Mouse (Mus musculus) ovary, adult 2 months (tissue): ENCODE data around the gene Tap2. TPM values are rescaled to one million over a fixed set of nuclear protein-coding genes. Genes with fewer than 3 reads are reported as not detected.

Experiments
- polyA plus RNA-seq: library from polyadenylated mRNA; depleted of rRNA; stranded (reverse); fragments of >200 nt; gene quantifications from 2 replicates; pipeline ENCODE4 v1.2.3, GENCODE M21; 2012; rRNA removed

Tap2 gene
- polyA plus RNA-seq, result 45.6 and 51.9 TPM in 2 replicates

GRCm38 (mm10) chr17:34203444-34203843 is at the start of gene Tap2:
Gene Tap2, plus strand, starts transcription at chr17:34203527.

GRCm38 (mm10) chr17:34187261-34187916 is 15.9 kb upstream of the Tap2 start, which contains the start of the genes Tap1 and Psmb9:
Gene Tap1, plus strand, starts transcription at chr17:34187553.
Gene Psmb9, minus strand, starts transcription at chr17:34187764.

GRCm38 (mm10) chr17:34196941-34197894 is 6.1 kb upstream of the Tap2 start, which contains the start of gene Psmb8:
Gene Psmb8, plus strand, starts transcription at chr17:34197721.

DNA sequence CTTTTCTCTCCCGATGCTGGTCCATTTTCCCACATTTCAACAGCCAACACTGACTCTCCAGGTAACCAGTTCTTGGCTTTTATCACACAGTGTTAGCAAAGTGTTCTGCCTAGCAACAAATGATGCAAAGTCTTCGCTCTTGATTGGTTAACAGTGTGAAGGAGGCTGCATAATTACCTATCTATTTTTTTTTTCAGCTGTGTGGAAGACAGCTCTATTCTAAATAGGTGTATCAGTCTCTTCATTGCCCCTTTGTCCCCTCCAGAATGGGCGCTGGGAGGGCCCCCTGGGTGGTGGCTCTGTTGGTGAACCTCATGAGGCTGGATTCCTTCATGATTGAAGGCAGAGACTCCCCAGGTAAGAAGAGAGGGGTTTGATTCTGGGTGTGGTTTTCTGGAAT is 35.4 kb downstream of the Tap2 start, which contains the start of gene H2-Ob:
TSS of gene H2-Ob (plus strand) at position 198 of the 400 bp plus-strand sequence.

DNA sequence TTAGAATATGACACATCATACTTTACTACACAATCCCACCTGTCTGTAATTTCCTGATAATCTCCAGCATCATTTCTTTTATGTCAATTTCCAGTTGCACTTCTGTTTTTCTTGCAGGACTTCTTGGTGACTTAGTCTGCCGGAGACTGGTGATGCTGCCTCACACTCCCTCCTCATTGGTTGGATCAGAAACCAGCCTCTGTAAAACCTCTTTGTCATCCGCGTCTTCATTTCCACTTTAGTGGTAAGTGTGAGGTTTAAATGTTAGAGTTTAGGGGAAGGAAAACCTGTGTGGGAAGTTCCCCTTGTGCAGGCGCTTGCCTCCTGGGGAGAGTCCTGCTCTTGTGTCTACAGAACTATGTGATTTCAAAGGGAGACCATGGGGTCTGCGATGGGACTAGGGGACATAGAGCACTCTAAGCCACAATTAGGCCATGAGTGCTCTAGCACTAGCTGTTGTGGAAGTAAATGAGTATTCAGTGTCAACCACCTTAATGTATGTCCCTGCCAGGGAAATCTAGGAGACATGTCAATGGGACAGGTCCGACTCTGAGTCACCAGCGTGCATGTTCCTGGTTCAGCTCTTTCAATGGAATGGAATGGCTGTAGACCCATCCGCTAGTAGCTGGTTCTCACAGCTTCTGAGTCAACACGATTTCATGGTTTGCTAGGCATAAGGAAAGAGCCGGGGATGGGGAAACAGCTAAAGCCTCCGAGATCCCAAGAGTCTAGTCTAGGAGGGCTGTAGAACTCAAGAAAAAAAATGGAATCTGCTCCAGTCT is 54.5 kb downstream of the Tap2 start, which contains the start of gene H2-Ab1:
TSS of gene H2-Ab1 (plus strand) at position 96 of the 782 bp plus-strand sequence.

Other genes with a start within 250 kb of the Tap2 start
- 65.4 and 80.8 TPM in 2 replicates for gene Vps52, start 247.7 kb upstream of the Tap2 start, polyA plus RNA-seq
- gene Rps18, start 247.5 kb upstream of the Tap2 start, polyA plus RNA-seq, result 733 and 1,224 TPM in 2 replicates
- 968 and 1,399 TPM in 2 replicates for gene H2-K1, start 203.2 kb upstream of the Tap2 start, polyA plus RNA-seq
- gene Ring1, start 178.8 kb upstream of the Tap2 start, polyA plus RNA-seq, result 133 and 190 TPM in 2 replicates
- gene H2-Ke6, start 175.5 kb upstream of the Tap2 start, polyA plus RNA-seq, result 161 and 192 TPM in 2 replicates
- 301 and 303 TPM in 2 replicates for gene Slc39a7, start 171.8 kb upstream of the Tap2 start, polyA plus RNA-seq
- gene Rxrb, start 171.7 kb upstream of the Tap2 start, polyA plus RNA-seq, result 85.3 and 124 TPM in 2 replicates
- 1.5 and 2.2 TPM in 2 replicates for gene Col11a2, start 164.1 kb upstream of the Tap2 start, polyA plus RNA-seq
- 4.3 and 5.2 TPM in 2 replicates for gene H2-Oa, start 111.2 kb upstream of the Tap2 start, polyA plus RNA-seq
- 27.4 and 34.5 TPM in 2 replicates for gene H2-DMa, start 84.0 kb upstream of the Tap2 start, polyA plus RNA-seq
- gene Brd2, start 80.9 kb upstream of the Tap2 start, polyA plus RNA-seq, result 98.9 and 139 TPM in 2 replicates
- gene H2-DMb2, start 60.2 kb upstream of the Tap2 start, polyA plus RNA-seq, result 4.9 and 5.2 TPM in 2 replicates
- 37.1 and 46.2 TPM in 2 replicates for gene H2-DMb1, start 50.5 kb upstream of the Tap2 start, polyA plus RNA-seq
- gene Tap1, start 16.0 kb upstream of the Tap2 start, polyA plus RNA-seq, result 31.1 and 34.5 TPM in 2 replicates
- gene Psmb9, start 15.8 kb upstream of the Tap2 start, polyA plus RNA-seq, result 33.5 and 45.8 TPM in 2 replicates
- 53.0 and 66.5 TPM in 2 replicates for gene Psmb8, start 5.8 kb upstream of the Tap2 start, polyA plus RNA-seq
- gene H2-Ob, start 35.4 kb downstream of the Tap2 start, polyA plus RNA-seq, result 4.7 and 5.5 TPM in 2 replicates
- 1,005 and 1,153 TPM in 2 replicates for gene H2-Ab1, start 54.2 kb downstream of the Tap2 start, polyA plus RNA-seq
- gene H2-Aa, start 84.3 kb downstream of the Tap2 start, polyA plus RNA-seq, result 215 and 235 TPM in 2 replicates
- 122 and 123 TPM in 2 replicates for gene H2-Eb1, start 102.3 kb downstream of the Tap2 start, polyA plus RNA-seq
- 0.03 and 0.08 TPM in 2 replicates for gene H2-Eb2, start 122.1 kb downstream of the Tap2 start, polyA plus RNA-seq
- gene Btnl2, start 151.3 kb downstream of the Tap2 start, polyA plus RNA-seq, result 0.79 and 1.3 TPM in 2 replicates
- 0.08 and 0.22 TPM in 2 replicates for gene Btnl1, start 173.6 kb downstream of the Tap2 start, polyA plus RNA-seq
- 0.84 and 0.85 TPM in 2 replicates for gene BC051142, start 195.3 kb downstream of the Tap2 start, polyA plus RNA-seq